Mouse (Mus musculus): ENCODE data around the gene Ccdc51.

Ccdc51 gene

GRCm38 (mm10) chr9:109082124-109082800 lies at the start of gene Ccdc51, which contains the start of gene Tma7:
Gene Ccdc51, plus strand, starts transcription at chr9:109082493.
Gene Tma7, minus strand, starts transcription at chr9:109082587.
- DNase-seq (ENCODE audit: low read depth, low spot score) = peak; percentile 94

- DNase-seq (ENCODE audit: low read depth, low spot score) = no peak
These were observed 44.0 kb upstream of the Ccdc51 start, which contains the start of gene Shisa5 for GRCm38 (mm10) chr9:109038086-109038895. Gene Shisa5, plus strand, starts transcription at chr9:109038565.

DNA sequence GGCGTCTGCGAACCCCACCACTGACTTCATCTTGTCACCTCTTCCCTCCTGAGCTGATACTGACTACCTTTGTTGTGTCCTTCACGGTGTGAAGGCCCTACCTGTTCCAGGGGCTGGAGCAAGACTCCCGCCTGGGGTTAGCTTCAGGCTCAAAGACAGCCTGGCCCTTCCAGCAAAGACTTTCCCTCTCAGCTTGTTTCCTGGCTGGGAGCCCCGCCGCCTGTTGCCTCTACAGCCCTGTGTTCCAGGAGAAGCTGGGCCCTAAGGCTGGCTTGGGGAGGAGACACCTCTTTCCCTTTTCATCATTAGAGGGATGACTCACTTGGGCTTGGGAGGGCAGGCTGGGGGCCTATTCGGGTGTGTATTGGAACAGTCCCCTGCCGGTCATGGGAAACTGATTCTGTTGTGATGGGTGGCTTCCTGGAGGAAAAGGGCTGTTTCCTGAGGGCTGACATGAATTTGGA lies 43.4 kb upstream of the Ccdc51 start:
- no peak for DNase-seq (ENCODE audit: low read depth, low spot score)

- no peak for DNase-seq (ENCODE audit: low read depth, low spot score)
These were observed 42.6 kb upstream of the Ccdc51 start for GRCm38 (mm10) chr9:109039681-109040080.

GRCm38 (mm10) chr9:109040216-109040615 lies 42.1 kb upstream of the Ccdc51 start:
- no peak for DNase-seq (ENCODE audit: low read depth, low spot score)

- no peak for DNase-seq (ENCODE audit: low read depth, low spot score)
These were observed 41.4 kb upstream of the Ccdc51 start for GRCm38 (mm10) chr9:109040906-109041305.

GRCm38 (mm10) chr9:109041351-109041750 lies 40.9 kb upstream of the Ccdc51 start:
- no peak for DNase-seq (ENCODE audit: low read depth, low spot score)

- DNase-seq (ENCODE audit: low read depth, low spot score) = no peak
These were observed 36.0 kb upstream of the Ccdc51 start for GRCm38 (mm10) chr9:109046306-109046705.

DNA sequence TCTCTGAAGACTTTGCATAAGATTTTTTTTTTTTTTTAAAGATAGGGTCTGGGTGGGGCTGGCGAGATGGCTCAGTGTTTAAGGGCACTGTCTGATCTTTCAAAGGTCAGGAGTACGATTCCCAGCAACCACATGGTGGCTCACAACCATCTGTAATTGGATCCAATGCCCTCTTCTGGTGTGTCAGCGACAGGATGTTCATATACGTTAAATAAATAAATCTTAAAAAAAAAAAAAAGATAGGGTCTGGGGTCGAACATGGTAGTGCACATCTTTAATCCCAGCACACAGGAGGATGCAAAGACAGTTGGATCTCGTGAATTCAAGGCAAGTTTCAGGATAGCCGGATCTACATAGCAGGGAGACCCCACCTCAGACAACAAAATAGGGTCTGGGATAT lies 33.0 kb upstream of the Ccdc51 start:
- no peak for DNase-seq (ENCODE audit: low read depth, low spot score)

- DNase-seq (ENCODE audit: low read depth, low spot score) = no peak
These were observed 32.2 kb upstream of the Ccdc51 start for GRCm38 (mm10) chr9:109049996-109050673.

- DNase-seq (ENCODE audit: low read depth, low spot score) = no peak
These were observed 31.7 kb upstream of the Ccdc51 start for GRCm38 (mm10) chr9:109050674-109050997.

- no peak for DNase-seq (ENCODE audit: low read depth, low spot score)
These were observed 31.2 kb upstream of the Ccdc51 start for GRCm38 (mm10) chr9:109051011-109051501.

DNA sequence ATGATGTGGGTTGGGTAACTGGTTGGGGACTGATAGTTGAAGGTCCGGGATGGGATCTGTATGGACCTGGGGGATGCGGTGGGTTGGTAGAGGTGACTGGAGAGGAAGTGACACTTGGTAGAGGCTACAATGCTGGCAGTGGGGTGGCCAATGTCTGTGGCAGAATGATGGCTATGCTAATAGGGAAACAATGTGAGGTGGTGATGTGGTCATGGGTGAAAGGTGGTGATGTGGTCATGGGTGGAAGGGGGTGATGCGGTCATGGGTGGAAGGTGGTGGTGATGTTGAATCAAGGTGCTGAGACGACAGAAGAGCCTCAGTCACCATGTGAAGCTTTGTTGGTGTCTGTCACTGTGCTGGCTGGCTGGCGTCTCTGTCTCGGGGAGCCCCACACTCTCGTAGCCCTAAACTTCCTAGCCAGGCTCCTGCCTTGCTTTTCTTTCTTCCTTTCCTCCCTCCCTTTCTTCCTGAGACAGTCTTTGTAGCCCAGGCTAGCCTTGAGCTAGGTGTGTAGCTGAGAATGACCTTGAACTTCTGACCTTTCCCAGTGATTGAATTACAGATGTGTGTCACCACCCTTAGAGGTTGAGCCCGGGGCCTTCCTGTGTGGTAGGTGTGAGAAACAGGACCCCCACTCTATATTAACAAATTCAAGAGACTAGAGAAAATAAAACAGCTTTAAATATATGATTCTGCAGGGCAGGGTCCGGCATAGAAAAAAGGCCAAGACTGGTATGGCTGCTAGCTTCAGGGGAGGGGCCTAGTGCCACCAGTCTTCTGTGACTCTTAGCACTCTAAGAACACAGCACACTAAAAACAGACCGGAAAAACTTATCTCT lies 30.4 kb upstream of the Ccdc51 start:
- no peak for DNase-seq (ENCODE audit: low read depth, low spot score)

DNA sequence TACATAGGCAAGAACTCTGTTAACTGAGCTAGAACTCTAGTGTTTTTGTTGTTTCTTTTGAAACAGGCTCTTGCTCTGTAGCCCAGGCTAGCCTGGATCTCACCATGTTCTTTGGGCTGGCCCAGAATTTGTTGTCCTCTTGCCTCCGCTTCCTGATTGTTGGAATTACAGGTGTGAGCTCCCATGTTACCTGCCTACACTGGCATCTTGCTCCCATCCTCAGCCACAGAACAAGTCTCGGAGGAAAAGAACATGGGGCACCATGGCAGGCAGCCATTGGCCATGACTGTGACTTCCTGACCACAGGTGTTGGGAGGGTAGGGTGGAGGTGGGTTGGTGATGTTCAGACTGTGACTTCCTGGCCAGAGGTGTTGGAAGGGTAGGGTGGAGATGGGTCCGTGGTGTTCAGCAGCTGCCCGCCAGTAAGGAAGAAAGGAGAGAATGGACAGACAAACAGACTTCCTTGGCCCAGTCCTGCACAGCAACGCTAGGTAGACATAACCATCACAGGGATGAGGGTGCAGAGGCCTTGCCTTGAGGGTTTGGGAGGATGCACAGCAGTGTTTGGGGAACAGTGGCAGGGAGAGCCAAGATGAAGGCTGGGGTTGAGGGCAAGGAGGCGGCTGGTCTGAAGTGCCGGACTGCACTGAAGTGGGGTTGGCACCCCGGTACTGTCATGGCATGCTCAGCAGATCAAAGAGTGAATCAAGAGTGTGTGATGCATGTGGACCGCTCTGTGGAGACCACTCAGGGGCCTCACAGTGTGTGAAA lies 29.6 kb upstream of the Ccdc51 start:
- no peak for DNase-seq (ENCODE audit: low read depth, low spot score)

- DNase-seq (ENCODE audit: low read depth, low spot score) = no peak
These were observed 28.9 kb upstream of the Ccdc51 start for GRCm38 (mm10) chr9:109053366-109053765.

- no peak for DNase-seq (ENCODE audit: low read depth, low spot score)
These were observed 28.4 kb upstream of the Ccdc51 start for GRCm38 (mm10) chr9:109053851-109054250.

DNA sequence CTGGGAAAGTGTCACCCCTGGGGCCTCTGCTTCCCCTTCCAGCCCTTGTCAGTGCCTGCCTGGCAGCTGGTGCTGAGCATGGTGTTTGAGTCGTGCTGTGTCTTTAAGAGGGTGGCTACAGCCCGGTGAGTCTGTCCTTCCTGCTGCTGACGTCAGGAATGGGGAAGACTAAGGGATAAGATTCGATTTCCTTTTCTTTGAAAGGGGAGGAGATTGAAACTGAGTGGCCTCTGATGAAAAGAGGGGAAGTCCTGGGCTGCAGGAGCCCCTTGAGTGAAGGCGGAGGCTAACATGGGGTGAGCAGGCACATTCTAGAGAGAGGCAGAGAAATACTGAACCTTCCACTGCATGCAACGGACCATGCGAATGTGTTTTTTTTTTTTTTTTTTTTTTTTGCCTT lies 27.6 kb upstream of the Ccdc51 start:
- DNase-seq (ENCODE audit: low read depth, low spot score) = no peak

- no peak for DNase-seq (ENCODE audit: low read depth, low spot score)
These were observed 26.8 kb upstream of the Ccdc51 start for GRCm38 (mm10) chr9:109055271-109056030.

DNA sequence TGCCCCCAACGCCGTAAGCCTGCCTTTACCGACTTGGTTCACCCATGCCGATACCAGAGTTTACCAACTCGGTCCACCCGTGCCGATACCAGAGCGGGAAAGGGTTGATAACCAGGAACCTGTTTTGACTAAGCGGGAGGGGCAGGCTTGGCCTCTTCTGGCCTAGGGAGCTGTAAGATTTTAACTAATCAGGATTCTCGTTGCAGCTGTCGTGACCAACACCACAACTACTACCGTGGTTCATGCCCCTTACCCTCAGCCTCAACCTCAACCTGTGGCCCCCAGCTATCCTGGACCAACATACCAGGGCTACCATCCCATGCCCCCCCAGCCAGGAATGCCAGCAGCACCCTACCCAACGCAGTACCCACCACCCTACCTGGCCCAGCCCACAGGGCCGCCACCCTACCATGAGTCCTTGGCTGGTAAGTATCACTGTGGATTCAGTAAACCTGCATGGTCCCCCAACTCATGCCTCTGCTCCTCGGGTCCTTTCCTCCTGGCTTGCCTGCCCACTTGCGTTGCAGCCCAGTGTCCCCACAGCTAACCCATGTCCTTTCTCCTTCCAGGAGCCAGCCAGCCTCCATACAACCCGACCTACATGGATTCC lies 26.1 kb upstream of the Ccdc51 start:
- no peak for DNase-seq (ENCODE audit: low read depth, low spot score)

Data from retina, adult 2 months (tissue).